Mouse (Mus musculus): ENCODE results near the gene Cryge. TPM values are rescaled to one million over a fixed set of nuclear protein-coding genes. Genes with fewer than 3 reads are reported as not detected.
A peak's percentile ranks its signal among the peaks of the same experiment; 100 is the strongest.
"Not testable (repeated sequence)": the region's sequence is repeated elsewhere in the genome, so short reads cannot be mapped to it uniquely, and the experiment has no call there.

Cryge gene
- total RNA-seq (2021): not detected
- long read RNA-seq: 0 reads

GRCm38 (mm10) chr1:65050952-65051351 lies at the start of gene Cryge:
Cryge (minus strand) TSS chr1:65051149.
- not testable (repeated sequence) for DNase-seq (ENCODE audit: low spot score in 2 of 2)

GRCm38 (mm10) chr1:65096953-65097352 lies 46.0 kb upstream of the Cryge start:
- DNase-seq (ENCODE audit: low spot score in 2 of 2): no peak

- DNase-seq (ENCODE audit: low spot score in 2 of 2): no peak
Measured at GRCm38 (mm10) chr1:65091566-65091965, 40.6 kb upstream of the Cryge start.

GRCm38 (mm10) chr1:65090370-65090769 lies 39.4 kb upstream of the Cryge start:
- DNase-seq (ENCODE audit: low spot score in 2 of 2): no peak

GRCm38 (mm10) chr1:65088567-65089356 lies 37.8 kb upstream of the Cryge start:
- no peak for DNase-seq (ENCODE audit: low spot score in 2 of 2)

GRCm38 (mm10) chr1:65082188-65082587 lies 31.2 kb upstream of the Cryge start, which contains the start of gene Crygb:
Crygb (minus strand) TSS chr1:65082288.
- no peak for DNase-seq (ENCODE audit: low spot score in 2 of 2)

- no peak for DNase-seq (ENCODE audit: low spot score in 2 of 2)
Measured at GRCm38 (mm10) chr1:65075607-65076006, 24.7 kb upstream of the Cryge start.

- no peak for DNase-seq (ENCODE audit: low spot score in 2 of 2)
Measured at GRCm38 (mm10) chr1:65073589-65073988, 22.6 kb upstream of the Cryge start, which contains the start of gene Crygc. Crygc (minus strand) TSS chr1:65073689.

GRCm38 (mm10) chr1:65067842-65068241 lies 16.9 kb upstream of the Cryge start:
- no peak for DNase-seq (ENCODE audit: low spot score in 2 of 2)

- DNase-seq (ENCODE audit: low spot score in 2 of 2): no peak
Measured at GRCm38 (mm10) chr1:65064201-65064600, 13.3 kb upstream of the Cryge start.

- DNase-seq (ENCODE audit: low spot score in 2 of 2): no peak
Measured at GRCm38 (mm10) chr1:65063352-65063751, 12.4 kb upstream of the Cryge start, which contains the start of gene Crygd. Crygd (minus strand) TSS chr1:65063452.

GRCm38 (mm10) chr1:65052140-65052539 lies 1.2 kb upstream of the Cryge start:
- DNase-seq (ENCODE audit: low spot score in 2 of 2): no peak

GRCm38 (mm10) chr1:65051696-65052095 lies 747 bp upstream of the Cryge start:
- DNase-seq (ENCODE audit: low spot score in 2 of 2): no peak

- peak; percentile 27 to 58 for DNase-seq (ENCODE audit: low spot score in 2 of 2)
Measured at GRCm38 (mm10) chr1:65048781-65049180, 2.2 kb downstream of the Cryge start.

GRCm38 (mm10) chr1:65046401-65047109 lies 4.4 kb downstream of the Cryge start:
- DNase-seq (ENCODE audit: low spot score in 2 of 2): peak; percentile 13 to 60

- no peak for DNase-seq (ENCODE audit: low spot score in 2 of 2)
Measured at GRCm38 (mm10) chr1:65043433-65043832, 7.5 kb downstream of the Cryge start.

GRCm38 (mm10) chr1:65041837-65042236 lies 9.1 kb downstream of the Cryge start:
- DNase-seq (ENCODE audit: low spot score in 2 of 2): no peak

- no peak for DNase-seq (ENCODE audit: low spot score in 2 of 2)
Measured at GRCm38 (mm10) chr1:65040806-65041205, 10.1 kb downstream of the Cryge start.

- no peak for DNase-seq (ENCODE audit: low spot score in 2 of 2)
Measured at GRCm38 (mm10) chr1:65039679-65040078, 11.3 kb downstream of the Cryge start.

GRCm38 (mm10) chr1:65037542-65037941 lies 13.4 kb downstream of the Cryge start:
- DNase-seq (ENCODE audit: low spot score in 2 of 2): no peak

GRCm38 (mm10) chr1:65035513-65035912 lies 15.4 kb downstream of the Cryge start:
- DNase-seq (ENCODE audit: low spot score in 2 of 2): no peak

- no peak for DNase-seq (ENCODE audit: low spot score in 2 of 2)
Measured at GRCm38 (mm10) chr1:65032641-65033040, 18.3 kb downstream of the Cryge start, which contains the start of gene Akr1cl. Akr1cl (minus strand) TSS chr1:65032759.

Measured in layer of hippocampus, adult 18-20 months (tissue).